Mouse (Mus musculus) limb, embryonic 12.5 days (tissue): ENCODE measurements around the gene Gm42417. TPM values are rescaled to one million over a fixed set of nuclear protein-coding genes. Genes with fewer than 3 reads are reported as not detected.

Source experiments
- ATAC-seq: fragments of 200-750 bp; cut with Nextera tagmentation; 2 replicates; pipeline ENCODE4 v1.8.0; 2017; ENCODE audit warnings: low read depth, moderate TSS enrichment; ENCODE audit not compliant: insufficient number of reproducible peaks, insufficient read depth, low FRiP score, low TSS enrichment
- H3K27ac ChIP-seq: fragments of 300-500 bp; sonication (generic); 2 replicates; pipeline ENCODE4 v1.5.1; 2016; ENCODE audit warnings: mild to moderate bottlenecking, moderate library complexity
- H3K27me3 ChIP-seq: fragments of 300-500 bp; sonication (generic); 2 replicates; pipeline ENCODE4 v1.6.1; 2016; ENCODE audit warnings: mild to moderate bottlenecking, moderate library complexity
- H3K36me3 ChIP-seq: fragments of 300-500 bp; sonication (generic); 2 replicates; pipeline ENCODE4 v1.6.1; 2016; ENCODE audit warnings: mild to moderate bottlenecking, moderate library complexity
- H3K4me1 ChIP-seq: fragments of 300-500 bp; sonication (generic); replicated peaks from 2 replicates; pipeline ENCODE4 v1.6.1; 2016
- H3K4me2 ChIP-seq: fragments of 300-500 bp; sonication (generic); 2 replicates; pipeline ENCODE4 v1.6.1; 2016; ENCODE audit warnings: mild to moderate bottlenecking, moderate library complexity
- H3K4me3 ChIP-seq: fragments of 300-500 bp; sonication (generic); replicated peaks from 2 replicates; pipeline ENCODE4 v1.5.1; 2016; ENCODE audit warnings: mild to moderate bottlenecking
- H3K9ac ChIP-seq: fragments of 300-500 bp; sonication (generic); replicated peaks from 2 replicates; pipeline ENCODE4 v1.6.1; 2016; ENCODE audit warnings: mild to moderate bottlenecking, moderate library complexity
- H3K9me3 ChIP-seq: fragments of 300-500 bp; sonication (generic); 2 replicates; pipeline ENCODE4 v1.6.1; 2016; ENCODE audit warnings: mild to moderate bottlenecking, moderate library complexity
- WGBS: fragments of 180-500 bp; shearing (Covaris S2); methylation state at CpG from one replicate; pipeline ENCODE4 v1.1.7; 2016; 5-methylcytosine and 5-hydroxymethylcytosine counted together
- polyA plus RNA-seq: library from polyadenylated mRNA; unstranded; fragments of >200 nt; fragmentation: Nextera tagmentation; extraction: Ambion mirVana; gene quantifications from 2 replicates; pipeline ENCODE4 v1.2.1, GENCODE M21; 2016

The Gm42417 gene
- polyA plus RNA-seq, 1 experiment from 2014 or later = 0.74 TPM

DNA sequence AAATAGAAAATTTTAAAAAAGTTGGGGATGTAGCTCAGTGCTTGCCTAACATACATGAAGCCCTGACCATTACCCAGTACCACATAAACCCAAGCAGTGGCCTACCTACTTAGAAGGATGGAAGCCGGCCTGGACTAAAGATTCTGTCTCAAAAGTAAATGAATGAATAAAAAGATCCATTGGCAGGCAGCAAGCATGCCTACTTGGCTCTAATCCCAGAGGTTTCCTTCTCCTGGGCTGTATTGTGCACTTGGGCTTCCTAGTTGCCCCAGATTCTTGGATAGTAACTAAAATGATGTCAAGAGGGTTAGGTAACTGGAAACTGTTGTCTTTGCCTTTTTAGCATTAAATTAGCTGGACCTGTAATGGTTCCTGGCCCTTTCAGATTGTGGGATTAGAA, 25.9 kb downstream of the Gm42417 start:
- peak overlapping the region; percentile 95 for H3K4me2 ChIP-seq
- 17% methylated on average over 1 of the region's 1 CpGs for WGBS
- peaks cover 21% of the 10 kb centered on the region for H3K4me1 ChIP-seq
- peak overlapping the region; percentile 96 for H3K4me3 ChIP-seq
- ATAC-seq = no peak
- no peaks in the 10 kb centered on the region for H3K9me3 ChIP-seq
- peaks cover 28% of the 10 kb centered on the region for H3K36me3 ChIP-seq
- H3K27ac ChIP-seq = no peak overlapping the region
- no peaks in the 10 kb centered on the region for H3K27me3 ChIP-seq
- peak overlapping the region; percentile 84 for H3K9ac ChIP-seq

DNA sequence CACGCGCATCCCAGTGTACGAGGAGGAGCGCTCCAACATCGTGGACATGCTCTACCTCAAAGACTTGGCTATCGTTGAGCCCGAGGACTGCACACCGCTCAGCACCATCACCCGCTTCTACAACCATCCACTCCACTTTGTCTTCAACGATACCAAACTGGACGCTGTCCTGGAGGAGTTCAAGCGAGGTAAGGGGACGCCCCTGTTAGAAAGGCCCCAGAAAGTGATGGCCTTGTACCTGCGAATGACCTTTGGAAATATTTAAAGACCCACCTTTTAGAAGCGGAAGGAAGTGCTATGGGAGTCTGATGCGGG, 26.3 kb downstream of the Gm42417 start:
- Histone ChIP-seq H3K9ac (peak overlapping the region; percentile 84), H3K4me3 (peak overlapping the region; percentile 96), H3K4me1 (peaks cover 21% of the 10 kb centered on the region), H3K36me3 (peaks cover 26% of the 10 kb centered on the region), H3K4me2 (peak overlapping the region; percentile 95), H3K9me3 (no peaks in the 10 kb centered on the region), H3K27ac (peak overlapping the region; percentile 100), H3K27me3 (no peaks in the 10 kb centered on the region)
- WGBS = under 1% methylated on average over 16 of the region's 16 CpGs
- no peak for ATAC-seq

DNA sequence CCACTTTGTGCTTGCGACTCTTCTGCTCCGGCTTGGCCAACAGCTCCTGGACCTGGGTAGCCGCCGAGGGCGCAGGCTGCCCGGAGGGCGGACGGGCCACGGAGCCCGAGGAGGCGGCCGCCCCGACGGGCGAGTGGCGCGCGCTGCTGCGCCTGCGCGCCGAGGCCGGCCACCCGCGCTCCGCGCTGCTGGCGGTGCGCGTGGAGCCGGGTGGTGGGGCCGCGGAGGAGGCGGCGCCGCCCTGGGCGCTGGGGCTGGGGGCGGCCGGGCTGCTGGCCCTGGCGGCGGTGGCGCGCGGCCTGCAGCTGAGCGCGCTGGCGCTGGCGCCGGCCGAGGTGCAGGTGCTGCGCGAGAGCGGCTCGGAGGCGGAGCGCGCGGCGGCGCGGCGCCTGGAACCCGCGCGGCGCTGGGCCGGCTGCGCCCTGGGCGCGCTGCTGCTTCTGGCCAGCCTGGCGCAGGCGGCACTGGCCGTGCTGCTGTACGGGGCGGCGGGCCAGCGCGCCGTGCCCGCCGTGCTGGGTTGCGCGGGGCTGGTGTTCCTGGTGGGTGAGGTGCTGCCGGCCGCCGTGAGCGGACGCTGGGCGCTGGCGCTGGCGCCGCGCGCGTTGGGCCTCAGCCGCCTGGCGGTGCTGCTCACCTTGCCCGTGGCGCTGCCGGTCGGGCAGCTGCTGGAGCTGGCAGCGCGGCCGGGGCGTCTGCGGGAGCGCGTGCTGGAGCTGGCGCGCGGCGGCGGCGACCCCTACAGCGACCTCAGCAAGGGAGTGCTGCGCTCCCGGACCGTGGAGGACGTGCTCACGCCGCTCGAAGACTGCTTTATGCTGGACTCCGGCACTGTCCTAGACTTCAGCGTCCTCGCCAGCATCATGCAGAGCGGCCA, 26.9 kb downstream of the Gm42417 start:
- under 1% methylated on average over 119 of the region's 126 CpGs for WGBS
- H3K9me3 ChIP-seq = no peaks in the 10 kb centered on the region
- H3K27ac ChIP-seq = peak overlapping the region; percentile 100
- H3K4me2 ChIP-seq = peak overlapping the region; percentile 95
- H3K27me3 ChIP-seq = no peaks in the 10 kb centered on the region
- peak overlapping the region; percentile 96 for H3K4me3 ChIP-seq
- peaks cover 21% of the 10 kb centered on the region for H3K4me1 ChIP-seq
- H3K36me3 ChIP-seq = peaks cover 28% of the 10 kb centered on the region
- H3K9ac ChIP-seq = peak overlapping the region; percentile 84
- ATAC-seq = peak; percentile 48

DNA sequence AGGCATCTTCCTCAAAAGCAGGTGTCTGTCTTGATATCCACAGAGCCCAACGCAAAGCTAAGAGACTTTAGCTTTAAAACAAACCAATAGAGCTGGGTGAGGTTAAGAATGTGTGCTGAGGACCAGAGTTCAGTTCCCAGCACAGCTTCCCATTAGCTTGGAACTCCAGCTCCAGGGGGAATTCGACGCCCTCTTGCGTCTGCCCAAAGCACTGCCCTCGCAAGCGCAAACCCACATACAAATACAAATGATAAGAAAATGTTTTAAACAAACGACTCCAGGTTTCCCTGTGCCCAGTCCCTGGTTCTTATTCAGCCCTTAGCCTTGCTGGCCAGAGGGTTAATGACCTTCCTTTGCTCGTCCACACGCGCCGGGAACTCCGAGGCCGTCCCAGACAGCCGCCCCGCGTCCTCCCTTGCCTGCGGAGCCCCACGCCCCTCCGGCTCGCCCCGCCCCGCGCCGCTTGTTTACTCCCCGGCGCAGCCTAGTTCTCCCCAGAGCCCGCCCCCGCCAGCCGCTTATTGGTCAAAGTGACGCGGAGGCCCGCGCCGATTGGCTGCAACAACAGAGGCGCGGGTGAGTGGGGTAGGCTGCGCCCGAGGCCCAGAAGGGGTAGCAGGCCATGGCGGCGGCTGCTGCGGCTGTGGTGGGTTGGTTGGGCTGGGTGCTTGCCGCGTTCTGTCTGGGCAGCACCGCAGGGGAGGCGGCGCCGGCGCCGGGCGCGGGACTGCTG, 27.8 kb downstream of the Gm42417 start, which contains the start of gene Cnnm3:
Gene Cnnm3 (plus strand): TSS at position 579 of the 733 bp plus-strand sequence.
- peak within 1 kb of the TSS; percentile 96 for H3K4me3 ChIP-seq
- WGBS = 2% methylated on average over 48 of the region's 51 CpGs

DNA sequence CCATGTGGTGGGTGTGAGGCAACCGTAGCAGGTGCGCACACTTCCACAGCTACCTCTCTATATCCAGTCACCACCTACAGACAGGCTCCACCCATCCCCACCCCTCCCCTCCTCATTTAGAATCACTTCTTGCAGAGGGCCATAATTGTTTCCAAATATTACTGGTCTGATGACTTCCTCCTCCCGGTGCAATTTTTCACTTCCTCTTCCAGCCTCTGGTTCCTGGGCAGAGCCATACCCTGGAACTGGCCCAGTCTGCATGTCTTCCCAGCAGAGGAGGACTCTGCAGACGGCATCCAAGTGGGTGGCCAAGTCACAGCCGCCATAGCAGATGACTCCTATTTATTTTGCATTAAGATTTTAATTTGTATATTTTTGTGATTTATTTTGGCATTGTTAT, 31.0 kb downstream of the Gm42417 start:
- ATAC-seq = no peak
- WGBS = 85% methylated on average over 5 of the region's 5 CpGs

More for the DNA sequence above, 27.8 kb downstream of the Gm42417 start, which contains the start of gene Cnnm3:
- H3K27me3 ChIP-seq = no peaks in the 10 kb centered on the region
- H3K36me3 ChIP-seq = peaks cover 26% of the 10 kb centered on the region
- H3K9ac ChIP-seq = peak within 1 kb of the TSS; percentile 84
- peaks cover 21% of the 10 kb centered on the region for H3K4me1 ChIP-seq
- peak within 1 kb of the TSS; percentile 100 for H3K27ac ChIP-seq
- H3K9me3 ChIP-seq = no peaks in the 10 kb centered on the region
- peak; percentile 95 for ATAC-seq
- peak within 1 kb of the TSS; percentile 95 for H3K4me2 ChIP-seq

DNA sequence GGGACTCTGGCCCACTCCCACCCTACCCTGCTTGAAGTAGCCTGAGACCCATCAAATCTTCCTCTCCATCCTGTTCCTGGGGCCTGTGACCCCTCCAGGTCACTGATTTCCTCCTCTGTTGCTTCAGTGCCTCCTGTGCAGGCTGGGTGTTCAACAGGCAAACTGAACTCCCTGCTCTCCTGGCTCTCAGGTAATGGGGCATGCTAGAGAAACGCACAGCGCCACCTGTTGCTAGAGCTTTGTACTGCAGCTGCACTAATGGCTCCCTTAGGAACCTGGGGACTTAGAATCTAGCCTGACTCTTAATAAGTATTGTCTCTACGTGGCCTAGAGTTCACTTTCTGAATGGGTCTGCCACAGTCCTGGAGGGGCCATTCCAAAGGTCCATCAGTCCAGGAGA, 38.0 kb downstream of the Gm42417 start:
- ATAC-seq = no peak
- Histone ChIP-seq H3K4me2 (no peak overlapping the region), H3K27me3 (no peaks in the 10 kb centered on the region), H3K9me3 (no peaks in the 10 kb centered on the region), H3K4me1 (no peaks in the 10 kb centered on the region), H3K36me3 (peaks cover 51% of the 10 kb centered on the region), H3K4me3 (no peak overlapping the region), H3K27ac (no peak overlapping the region), H3K9ac (no peak overlapping the region)
- 12% methylated on average over 3 of the region's 3 CpGs for WGBS

More for the DNA sequence above, 31.0 kb downstream of the Gm42417 start:
- Histone ChIP-seq H3K27ac (no peak overlapping the region), H3K4me2 (no peak overlapping the region), H3K4me1 (peaks cover 4% of the 10 kb centered on the region), H3K9ac (no peak overlapping the region), H3K9me3 (no peaks in the 10 kb centered on the region), H3K27me3 (no peaks in the 10 kb centered on the region), H3K4me3 (no peak overlapping the region), H3K36me3 (peaks cover 35% of the 10 kb centered on the region)

DNA sequence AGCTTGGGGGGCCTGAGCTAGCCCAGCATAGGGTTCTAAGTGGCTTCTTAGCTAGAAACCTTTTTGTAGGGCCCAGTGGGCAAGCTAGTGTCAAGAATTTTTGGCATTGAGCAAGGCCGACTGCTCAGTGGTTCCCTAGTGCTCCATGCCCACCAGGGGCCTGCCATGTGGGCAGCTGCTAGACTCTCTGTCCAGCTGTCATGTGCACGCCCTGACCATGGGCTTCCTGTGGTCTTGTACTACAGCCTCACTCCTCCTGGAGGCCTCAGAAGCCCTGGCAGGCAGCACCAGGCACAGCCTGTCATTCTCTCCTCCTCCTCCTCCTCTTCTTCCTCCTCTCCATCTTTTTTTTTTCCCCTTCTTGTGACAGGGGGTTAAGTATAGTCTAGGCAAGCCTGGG, 41.9 kb downstream of the Gm42417 start:
- H3K4me1 ChIP-seq = peaks cover 20% of the 10 kb centered on the region
- no peak overlapping the region for H3K9ac ChIP-seq
- no peak overlapping the region for H3K4me3 ChIP-seq
- ATAC-seq = no peak
- H3K9me3 ChIP-seq = no peaks in the 10 kb centered on the region
- no peaks in the 10 kb centered on the region for H3K27me3 ChIP-seq
- WGBS = 79% methylated on average over 2 of the region's 2 CpGs
- no peak overlapping the region for H3K27ac ChIP-seq
- H3K4me2 ChIP-seq = no peak overlapping the region
- H3K36me3 ChIP-seq = peaks cover 25% of the 10 kb centered on the region

DNA sequence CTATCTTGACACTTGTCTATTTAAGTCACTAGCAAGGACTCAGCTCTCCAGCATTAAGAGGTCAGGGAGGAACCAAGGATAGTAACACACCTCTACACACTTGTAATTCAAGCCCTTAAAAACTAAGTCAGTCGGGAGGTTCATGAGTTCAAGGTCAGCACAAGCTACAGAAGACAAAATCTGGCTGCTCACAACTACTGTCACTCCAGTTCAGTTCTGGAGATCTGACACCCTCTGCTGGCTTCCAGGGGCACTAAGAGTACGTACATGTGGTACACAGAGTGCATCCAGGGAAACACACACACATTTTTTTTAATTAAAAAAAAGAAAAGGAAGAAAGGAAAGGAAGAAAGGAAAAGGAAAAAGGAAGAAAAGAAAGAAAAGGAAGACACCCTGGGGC, 42.5 kb downstream of the Gm42417 start:
- H3K9ac ChIP-seq = no peak overlapping the region
- peaks cover 25% of the 10 kb centered on the region for H3K36me3 ChIP-seq
- H3K4me3 ChIP-seq = no peak overlapping the region
- 61% methylated on average over 2 of the region's 2 CpGs for WGBS
- no peaks in the 10 kb centered on the region for H3K9me3 ChIP-seq
- no peak for ATAC-seq
- H3K27ac ChIP-seq = no peak overlapping the region
- no peak overlapping the region for H3K4me2 ChIP-seq
- no peaks in the 10 kb centered on the region for H3K27me3 ChIP-seq
- H3K4me1 ChIP-seq = peaks cover 22% of the 10 kb centered on the region

DNA sequence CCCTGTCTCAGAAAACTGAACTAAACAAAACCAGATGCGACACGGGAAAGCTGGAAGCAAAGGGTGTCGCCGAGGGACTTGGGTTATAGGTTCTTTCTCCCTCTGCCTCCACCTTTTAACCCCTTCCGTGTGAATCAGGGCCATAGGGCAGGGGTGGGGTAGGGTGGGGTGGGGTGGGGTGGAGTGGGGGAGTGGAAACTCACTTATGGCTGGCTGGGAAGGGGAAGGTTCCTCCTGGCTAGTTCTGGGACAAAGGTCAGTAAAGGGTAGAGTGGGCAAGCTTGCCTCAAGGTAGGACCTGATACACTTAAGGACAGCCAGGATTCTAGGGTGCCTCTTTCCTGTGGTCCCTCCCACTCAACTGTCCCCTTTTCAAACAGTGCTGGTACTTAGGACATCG, 45.9 kb downstream of the Gm42417 start:
- Histone ChIP-seq H3K9ac (no peak overlapping the region), H3K9me3 (no peaks in the 10 kb centered on the region), H3K27ac (no peak overlapping the region), H3K4me3 (no peak overlapping the region), H3K4me2 (no peak overlapping the region), H3K4me1 (peaks cover 28% of the 10 kb centered on the region), H3K27me3 (no peaks in the 10 kb centered on the region), H3K36me3 (peaks cover 6% of the 10 kb centered on the region)
- ATAC-seq = no peak
- 23% methylated on average over 6 of the region's 6 CpGs for WGBS

DNA sequence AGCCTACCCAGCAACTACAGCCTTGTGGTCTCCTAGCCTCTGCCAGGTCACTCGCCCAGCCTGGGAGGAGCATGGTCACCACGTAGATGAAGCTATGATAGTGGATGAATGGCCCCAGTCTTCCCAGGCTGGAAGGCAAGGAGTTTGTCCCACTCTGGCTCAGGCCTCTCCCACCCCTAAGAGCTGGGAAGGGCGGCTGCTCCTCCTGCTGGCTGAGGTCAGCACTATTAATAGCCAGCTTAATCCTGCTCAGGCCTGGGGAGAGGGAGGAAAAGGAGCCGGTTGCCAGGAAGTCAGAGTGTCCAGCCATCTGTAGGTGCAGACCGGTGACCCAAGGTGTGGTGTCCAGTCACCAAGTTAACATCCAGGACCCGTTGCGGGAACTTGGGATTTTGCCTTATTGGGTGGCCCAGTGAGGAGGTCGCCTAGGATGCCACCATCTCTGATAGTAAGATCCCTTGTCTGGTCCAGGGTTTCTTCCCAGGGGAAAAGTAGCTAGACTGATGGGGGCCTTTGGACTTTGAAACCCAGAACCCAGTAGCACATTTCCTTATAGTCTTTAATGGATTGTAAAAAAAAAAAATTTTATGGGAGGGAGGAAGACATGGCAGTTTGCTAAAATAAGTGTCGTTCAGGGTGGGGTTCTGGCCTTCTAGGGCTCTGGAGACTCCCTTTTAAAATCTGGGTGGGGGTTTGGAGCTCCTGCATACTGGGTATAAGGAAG, 46.7 kb downstream of the Gm42417 start:
- Histone ChIP-seq H3K9me3 (no peaks in the 10 kb centered on the region), H3K4me1 (peaks cover 28% of the 10 kb centered on the region), H3K4me3 (no peak overlapping the region), H3K36me3 (no peaks in the 10 kb centered on the region), H3K4me2 (no peak overlapping the region), H3K27ac (no peak overlapping the region), H3K9ac (no peak overlapping the region), H3K27me3 (no peaks in the 10 kb centered on the region)
- WGBS = 33% methylated on average over 9 of the region's 9 CpGs
- peak; percentile 56; the same call in 1 of the 2 replicates for ATAC-seq

DNA sequence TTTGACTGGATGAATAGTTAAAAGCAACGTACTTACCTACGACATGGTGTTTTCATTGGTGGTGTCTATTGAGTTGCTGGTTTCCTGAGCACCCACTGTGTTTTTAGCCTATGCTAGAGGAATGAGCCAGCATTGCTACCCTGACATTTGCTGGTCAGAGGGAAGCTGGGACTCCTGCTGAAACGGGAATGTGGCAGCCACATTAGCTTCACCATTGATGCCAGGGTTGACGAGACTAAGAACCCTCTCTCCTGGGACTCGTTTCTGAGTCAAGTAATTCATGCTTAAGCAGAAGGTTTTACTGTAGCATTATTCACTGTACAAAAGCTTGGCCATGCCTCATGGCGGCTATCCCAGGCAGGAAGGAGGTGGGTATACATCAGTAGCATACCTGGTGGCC, 49.6 kb downstream of the Gm42417 start:
- Histone ChIP-seq H3K27ac (no peak overlapping the region), H3K4me2 (no peak overlapping the region), H3K27me3 (no peaks in the 10 kb centered on the region), H3K9ac (no peak overlapping the region), H3K4me1 (peaks cover 30% of the 10 kb centered on the region), H3K4me3 (no peak overlapping the region), H3K9me3 (no peaks in the 10 kb centered on the region), H3K36me3 (no peaks in the 10 kb centered on the region)
- ATAC-seq = no peak
- WGBS = 71% methylated on average over 6 of the region's 6 CpGs
